Mouse (Mus musculus) neural tube, embryonic 14.5 days (tissue): ENCODE results near the gene BC037034. TPM values are rescaled to one million over a fixed set of nuclear protein-coding genes. Genes with fewer than 3 reads are reported as not detected.

Experiments used
- ATAC-seq: fragments of 200-750 bp; cut with Nextera tagmentation; 2 replicates; pipeline ENCODE4 v1.8.0; 2017; ENCODE audit warnings: low read depth, mild to moderate bottlenecking, moderate TSS enrichment, moderate library complexity
- H3K27ac ChIP-seq: fragments of 300-500 bp; sonication (generic); 2 replicates; pipeline ENCODE4 v1.5.1; 2014; ENCODE audit warnings: low read depth, mild to moderate bottlenecking, control low read depth, low read length, moderate library complexity, mixed read lengths
- H3K27me3 ChIP-seq: fragments of 300-500 bp; sonication (generic); 2 replicates; pipeline ENCODE4 v1.6.1; 2014; ENCODE audit warnings: low read length; ENCODE audit not compliant: control insufficient read depth, insufficient read depth
- H3K36me3 ChIP-seq: fragments of 300-500 bp; sonication (generic); 2 replicates; pipeline ENCODE4 v1.6.1; 2014; ENCODE audit warnings: low read length, mixed read lengths; ENCODE audit not compliant: control insufficient read depth, insufficient read depth
- H3K4me1 ChIP-seq: fragments of 300-500 bp; sonication (generic); 2 replicates; pipeline ENCODE4 v1.6.1; 2014; ENCODE audit warnings: low read length; ENCODE audit not compliant: control insufficient read depth, insufficient read depth
- H3K4me2 ChIP-seq: fragments of 300-500 bp; sonication (generic); 2 replicates; pipeline ENCODE4 v1.6.1; 2014; ENCODE audit warnings: mild to moderate bottlenecking, low read depth, low read length, control low read depth
- H3K4me3 ChIP-seq: fragments of 300-500 bp; sonication (generic); 2 replicates; pipeline ENCODE4 v1.5.1; 2014; ENCODE audit warnings: low read depth, low read length, control low read depth, mixed read lengths
- H3K9ac ChIP-seq: fragments of 300-500 bp; sonication (generic); replicated peaks from 2 replicates; pipeline ENCODE4 v1.6.1; 2014; ENCODE audit warnings: low read depth, mild to moderate bottlenecking, control low read depth, low read length, mixed read lengths
- H3K9me3 ChIP-seq: fragments of 300-500 bp; sonication (generic); 2 replicates; pipeline ENCODE4 v1.6.1; 2016; ENCODE audit warnings: low read length; ENCODE audit not compliant: control insufficient read depth
- WGBS: fragments of 180-500 bp; shearing (Covaris S2); extraction: QIAGEN DNeasy Blood & Tissue Kit; methylation state at CpG from one replicate; pipeline ENCODE4 v1.1.7; 2014; 5-methylcytosine and 5-hydroxymethylcytosine counted together
- polyA plus RNA-seq: library from polyadenylated mRNA; unstranded; fragments of >200 nt; fragmentation: Nextera tagmentation; extraction: Ambion mirVana; gene quantifications from 2 replicates; pipeline ENCODE4 v1.2.1, GENCODE M21; 2014

Gene BC037034
- polyA plus RNA-seq, result 16.3 and 16.5 TPM in 2 replicates

DNA sequence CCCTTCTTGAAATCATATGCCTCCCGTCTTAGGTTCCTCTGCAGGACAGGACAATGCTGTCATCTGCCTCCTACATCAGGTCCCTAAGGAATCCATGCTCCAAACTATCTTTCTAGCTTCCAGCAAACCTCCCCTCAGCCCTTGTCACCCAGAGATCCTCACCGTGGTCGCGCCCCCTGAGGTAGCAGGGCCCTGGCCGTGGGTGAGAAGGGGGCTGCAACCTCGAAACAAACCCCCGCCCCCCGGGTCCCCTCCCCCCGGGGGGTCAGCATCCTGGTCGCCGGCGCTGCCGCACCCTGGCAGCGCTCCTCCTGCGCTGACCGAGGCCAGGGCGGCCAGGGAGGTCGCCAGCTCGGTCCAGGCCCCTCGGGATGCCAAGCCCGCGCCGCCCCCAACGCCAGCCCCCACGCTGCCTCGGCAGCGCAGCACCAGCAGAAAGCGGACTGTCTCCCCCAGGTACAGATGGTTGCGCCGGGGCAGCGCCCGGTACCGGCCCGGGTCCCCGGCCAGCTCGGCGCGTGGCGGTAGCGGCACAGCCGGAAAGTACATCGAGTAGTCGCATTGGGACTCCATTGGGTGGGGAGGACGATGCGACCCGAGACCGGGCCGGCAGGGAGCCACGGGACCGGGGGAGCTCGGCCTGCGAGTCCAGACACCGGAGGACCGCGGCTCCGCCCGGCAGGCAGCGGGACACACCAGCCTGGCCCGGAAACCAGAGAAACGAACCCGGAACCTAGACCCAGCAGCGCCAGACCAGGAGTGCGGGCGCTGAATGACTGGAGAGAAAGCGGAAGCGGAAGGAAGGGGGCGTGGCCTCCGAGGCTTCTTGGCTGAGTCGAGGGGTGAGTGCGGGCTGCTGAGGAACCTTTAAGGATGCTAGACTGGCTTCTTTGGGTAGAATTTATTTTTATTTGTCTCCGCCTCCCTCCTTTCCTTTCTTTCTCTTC is at the start of gene BC037034:
Gene BC037034 (minus strand): TSS at position 774 of the 947 bp plus-strand sequence.
- Histone ChIP-seq H3K9ac (peak within 1 kb of the TSS; percentile 89), H3K27ac (peak within 1 kb of the TSS; percentile 72), H3K9me3 (no peaks in the 10 kb centered on the region), H3K4me2 (peak within 1 kb of the TSS; percentile 98), H3K36me3 (peaks cover 29% of the 10 kb centered on the region), H3K4me1 (peaks cover 19% of the 10 kb centered on the region), H3K4me3 (peak within 1 kb of the TSS; percentile 96), H3K27me3 (no peaks in the 10 kb centered on the region; the same call in 1 of the 2 replicates)
- ATAC-seq, result peak; percentile 92
- 1% methylated on average over 55 of the region's 71 CpGs for WGBS

DNA sequence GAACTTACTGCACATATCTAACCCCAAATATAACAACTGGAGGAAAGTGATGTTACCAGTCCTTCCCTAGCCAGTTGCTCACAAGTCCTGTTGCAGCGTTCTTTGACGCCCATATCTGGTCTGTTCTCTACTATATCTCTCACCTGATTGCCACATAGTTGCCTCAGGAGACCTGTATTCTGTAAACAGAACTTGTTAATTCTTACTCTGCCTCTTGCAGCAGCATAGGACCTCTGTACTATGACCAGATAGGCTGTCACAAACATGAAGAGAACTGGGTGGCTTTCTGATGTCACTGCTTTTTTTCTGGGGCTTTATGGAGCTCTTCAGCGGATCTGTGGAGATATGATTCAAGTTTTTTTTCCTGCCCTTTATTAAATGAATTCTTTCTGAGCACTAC is 49.0 kb upstream of the BC037034 start:
- 90% methylated on average over 3 of the region's 3 CpGs for WGBS

DNA sequence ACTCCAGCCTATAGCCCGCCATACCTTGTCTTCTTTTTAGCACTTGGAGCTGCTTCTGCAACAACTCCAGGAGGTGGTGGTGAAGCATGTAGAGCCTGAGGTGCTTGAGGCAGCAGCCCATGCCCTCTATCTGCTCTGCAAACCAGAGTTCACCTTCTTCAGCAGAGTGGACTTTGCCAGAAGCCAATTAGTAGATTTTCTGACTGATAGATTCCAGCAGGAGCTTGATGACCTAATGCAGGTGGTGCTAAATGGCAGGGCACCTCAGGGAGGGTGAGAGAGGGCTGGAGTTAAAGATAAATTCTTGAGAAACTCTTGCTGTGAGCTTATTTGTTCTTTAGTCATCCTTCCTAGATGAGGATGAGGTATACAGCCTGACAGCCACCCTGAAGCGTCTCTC is 35.8 kb upstream of the BC037034 start:
- Histone ChIP-seq H3K27ac (no peak overlapping the region), H3K9me3 (no peaks in the 10 kb centered on the region), H3K9ac (no peak overlapping the region), H3K4me2 (no peak overlapping the region), H3K4me1 (no peaks in the 10 kb centered on the region), H3K27me3 (no peaks in the 10 kb centered on the region), H3K4me3 (no peak overlapping the region), H3K36me3 (no peaks in the 10 kb centered on the region)
- no peak for ATAC-seq
- WGBS, result 84% methylated on average over 2 of the region's 2 CpGs

More for the DNA sequence above, 49.0 kb upstream of the BC037034 start:
- no peaks in the 10 kb centered on the region for H3K4me1 ChIP-seq
- H3K4me3 ChIP-seq, result no peak overlapping the region
- ATAC-seq, result no peak
- no peaks in the 10 kb centered on the region for H3K9me3 ChIP-seq
- H3K27ac ChIP-seq, result no peak overlapping the region
- no peaks in the 10 kb centered on the region for H3K36me3 ChIP-seq
- H3K4me2 ChIP-seq, result no peak overlapping the region
- no peaks in the 10 kb centered on the region for H3K27me3 ChIP-seq
- no peak overlapping the region for H3K9ac ChIP-seq

DNA sequence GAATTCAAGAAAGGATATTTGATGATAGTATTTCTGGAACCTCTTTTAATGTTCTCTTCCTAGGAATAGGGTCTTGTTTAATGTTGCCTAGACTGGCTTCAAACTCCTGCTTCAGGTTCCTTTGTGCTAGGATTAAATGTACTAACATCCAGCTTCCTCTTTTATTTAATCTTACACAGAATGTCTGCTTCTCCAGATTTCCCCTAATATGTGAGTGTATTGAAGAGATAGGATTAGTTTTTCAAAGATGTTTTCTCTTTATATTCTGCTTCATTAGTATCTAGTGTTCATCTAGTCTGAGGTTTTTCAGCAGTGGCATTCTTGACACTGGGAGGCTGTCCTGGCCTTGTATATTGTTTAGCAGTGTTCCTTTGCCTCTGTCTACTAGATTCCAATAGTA is 30.3 kb upstream of the BC037034 start:
- ATAC-seq, result no peak
- no peaks in the 10 kb centered on the region for H3K9me3 ChIP-seq
- H3K9ac ChIP-seq, result no peak overlapping the region
- no peaks in the 10 kb centered on the region for H3K36me3 ChIP-seq
- no peaks in the 10 kb centered on the region for H3K4me1 ChIP-seq
- H3K4me2 ChIP-seq, result no peak overlapping the region
- no peak overlapping the region for H3K4me3 ChIP-seq
- H3K27ac ChIP-seq, result no peak overlapping the region
- H3K27me3 ChIP-seq, result no peaks in the 10 kb centered on the region

DNA sequence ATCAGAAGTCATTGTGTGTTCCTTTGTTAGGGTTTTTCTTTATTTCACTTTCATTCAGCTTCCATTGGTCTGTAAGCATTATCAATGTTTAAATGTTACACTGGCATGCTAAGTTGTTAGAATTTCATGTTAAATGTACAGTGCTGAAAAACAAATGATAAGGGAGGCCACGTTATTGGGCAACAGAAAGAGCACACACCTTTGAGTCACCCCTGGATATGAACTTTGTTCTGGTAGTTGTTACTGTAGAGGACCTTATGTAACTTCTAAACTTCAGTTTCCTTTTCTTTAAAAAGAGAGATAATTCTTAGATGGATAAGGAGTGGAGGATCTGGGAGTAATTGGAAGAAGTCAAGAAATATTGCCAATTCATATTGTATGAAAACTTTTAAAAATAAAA is 27.8 kb upstream of the BC037034 start:
- Histone ChIP-seq H3K4me1 (no peaks in the 10 kb centered on the region), H3K9me3 (no peaks in the 10 kb centered on the region), H3K4me3 (no peak overlapping the region), H3K4me2 (no peak overlapping the region), H3K27ac (no peak overlapping the region), H3K9ac (no peak overlapping the region), H3K27me3 (no peaks in the 10 kb centered on the region), H3K36me3 (no peaks in the 10 kb centered on the region)
- ATAC-seq, result no peak
- 87% methylated on average over 1 of the region's 1 CpGs for WGBS

DNA sequence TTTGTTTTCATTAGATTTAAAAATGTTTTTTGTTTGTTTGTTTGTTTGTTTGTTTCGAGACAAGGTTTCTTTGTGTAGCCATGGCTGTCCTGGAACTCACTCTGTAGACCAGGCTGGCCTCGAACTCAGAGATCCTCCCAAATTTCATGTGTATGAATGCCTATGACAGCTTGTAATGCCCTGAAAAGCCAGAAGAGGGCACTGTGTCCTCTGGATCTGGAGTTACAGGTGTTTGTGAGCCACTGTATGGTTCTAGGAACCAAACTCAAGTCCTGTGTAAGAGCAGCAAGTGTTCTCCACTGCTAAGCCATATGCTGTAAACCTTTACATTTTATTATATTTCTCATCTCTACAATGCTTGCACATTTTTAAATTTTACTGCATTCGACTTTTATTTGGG is 24.0 kb upstream of the BC037034 start:
- H3K4me3 ChIP-seq, result no peak overlapping the region
- H3K9me3 ChIP-seq, result no peaks in the 10 kb centered on the region
- H3K4me1 ChIP-seq, result no peaks in the 10 kb centered on the region
- H3K27me3 ChIP-seq, result no peaks in the 10 kb centered on the region
- WGBS, result 82% methylated on average over 3 of the region's 3 CpGs
- no peak overlapping the region for H3K9ac ChIP-seq
- H3K36me3 ChIP-seq, result no peaks in the 10 kb centered on the region
- no peak overlapping the region for H3K4me2 ChIP-seq
- H3K27ac ChIP-seq, result no peak overlapping the region
- no peak for ATAC-seq

DNA sequence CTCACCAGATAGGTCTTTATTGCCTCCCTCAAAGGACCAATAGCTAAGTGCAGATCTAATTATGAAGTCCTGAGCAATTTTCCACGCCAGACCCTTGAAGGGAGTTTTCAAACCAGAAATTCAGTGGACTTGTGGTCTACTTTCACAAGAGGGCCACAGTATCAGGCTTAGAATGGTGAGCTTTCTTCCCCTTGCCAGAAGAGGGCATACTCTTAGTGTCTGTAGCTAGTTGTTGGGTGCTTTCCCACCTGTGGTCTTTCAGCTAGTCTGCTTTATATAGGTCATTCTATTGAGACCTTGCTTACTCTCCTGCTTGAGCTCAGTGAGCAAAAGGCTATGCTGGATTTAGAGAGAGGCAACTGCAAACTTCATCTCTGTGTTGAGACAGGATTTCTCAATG is 19.7 kb upstream of the BC037034 start:
- WGBS, result 44% methylated on average over 1 of the region's 1 CpGs
- Histone ChIP-seq H3K4me3 (no peak overlapping the region), H3K9ac (no peak overlapping the region), H3K36me3 (no peaks in the 10 kb centered on the region), H3K27me3 (no peaks in the 10 kb centered on the region), H3K27ac (no peak overlapping the region), H3K9me3 (no peaks in the 10 kb centered on the region), H3K4me1 (peaks cover 4% of the 10 kb centered on the region), H3K4me2 (no peak overlapping the region)
- no peak for ATAC-seq

DNA sequence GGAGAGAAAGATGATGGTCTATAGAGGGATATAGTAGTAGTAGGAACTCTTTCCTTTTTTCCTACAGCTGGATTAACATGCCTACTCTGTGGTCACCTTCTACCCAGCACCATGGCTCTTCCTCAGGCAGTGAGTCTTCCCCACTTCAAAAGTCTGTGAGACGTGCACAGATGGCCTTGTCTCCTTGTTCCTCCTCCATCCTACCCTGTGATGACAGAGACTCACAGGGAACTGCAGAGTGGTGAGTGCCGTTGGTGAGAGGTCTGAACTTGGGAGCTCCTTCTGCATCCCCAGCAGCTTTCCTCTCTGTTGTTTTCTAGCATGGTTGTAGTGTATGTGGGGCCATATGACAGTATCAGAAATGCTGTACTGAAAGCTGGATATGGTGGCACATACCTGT is 18.0 kb upstream of the BC037034 start:
- H3K9ac ChIP-seq, result no peak overlapping the region
- ATAC-seq, result no peak
- WGBS, result 83% methylated on average over 2 of the region's 2 CpGs

DNA sequence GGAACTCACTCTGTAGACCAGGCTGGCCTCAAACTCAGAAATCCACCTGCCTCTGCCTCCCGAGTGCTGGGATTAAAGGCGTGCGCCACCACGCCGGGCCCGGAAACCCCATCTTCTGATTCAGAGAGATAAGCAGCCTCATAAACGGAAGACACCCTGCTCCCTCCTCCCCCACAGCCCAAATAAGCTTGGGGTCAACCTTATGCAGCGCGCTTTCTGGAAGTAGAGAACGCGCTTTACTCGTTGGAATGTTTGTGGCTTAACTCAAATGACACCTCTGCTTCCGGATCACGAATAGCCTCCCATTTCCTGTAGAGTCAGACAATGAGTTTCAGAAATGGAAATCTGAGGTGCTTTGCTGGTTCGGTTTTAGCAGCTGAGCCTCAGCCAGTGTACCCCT is 17.0 kb upstream of the BC037034 start:
- Histone ChIP-seq H3K4me2 (no peak overlapping the region), H3K27me3 (no peaks in the 10 kb centered on the region), H3K9ac (no peak overlapping the region), H3K4me1 (peaks cover 31% of the 10 kb centered on the region), H3K27ac (no peak overlapping the region), H3K4me3 (peak overlapping the region; percentile 71; the same call in 1 of the 2 replicates), H3K9me3 (no peaks in the 10 kb centered on the region), H3K36me3 (peaks cover 4% of the 10 kb centered on the region; the same call in 1 of the 2 replicates)
- 95% methylated on average over 14 of the region's 15 CpGs for WGBS
- no peak for ATAC-seq

More for the DNA sequence above, 18.0 kb upstream of the BC037034 start:
- peaks cover 22% of the 10 kb centered on the region for H3K4me1 ChIP-seq
- no peaks in the 10 kb centered on the region for H3K9me3 ChIP-seq
- no peaks in the 10 kb centered on the region for H3K27me3 ChIP-seq
- H3K4me2 ChIP-seq, result no peak overlapping the region
- H3K4me3 ChIP-seq, result no peak overlapping the region
- no peak overlapping the region for H3K27ac ChIP-seq
- peaks cover 4% of the 10 kb centered on the region; the same call in 1 of the 2 replicates for H3K36me3 ChIP-seq
